Mouse (Mus musculus): Measurements from ENCODE around the gene Uty. TPM values are rescaled to one million over a fixed set of nuclear protein-coding genes. Genes with fewer than 3 reads are reported as not detected.

Gene Uty
- polyA plus RNA-seq (2015; fragmentation: Nextera tagmentation; extraction: Ambion mirVana), result 6.6 and 8.3 TPM in 2 replicates

DNA sequence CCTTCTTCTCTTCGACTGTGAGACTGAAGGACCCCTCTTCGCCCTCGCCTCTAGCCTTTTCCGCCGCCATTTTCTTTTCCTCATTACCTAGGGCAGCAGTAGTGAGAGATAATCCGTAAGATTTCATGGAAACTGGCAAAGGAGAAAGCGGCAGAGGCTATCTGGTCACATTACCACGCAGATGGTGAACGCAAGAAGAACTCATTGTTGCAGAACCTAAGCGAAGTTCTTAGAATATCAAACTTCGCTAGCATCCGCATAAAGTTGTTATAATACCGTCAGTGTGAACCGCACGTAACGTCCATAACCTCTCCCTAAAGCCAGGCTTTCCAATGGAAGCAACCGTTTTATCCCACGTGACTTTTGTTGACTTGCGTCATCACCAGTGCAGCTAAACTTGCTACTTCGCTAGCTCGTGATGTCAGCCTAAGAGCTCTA, at the start of gene Uty:
TSS of gene Uty (minus strand) at position 334 of the 438 bp plus-strand sequence.
- no peaks in the 10 kb centered on the region for H3K9me3 ChIP-seq
- peak within 1 kb of the TSS; percentile 41 for H3K4me3 ChIP-seq
- H3K27ac ChIP-seq, result peak within 1 kb of the TSS; percentile 80
- H3K9ac ChIP-seq, result peak within 1 kb of the TSS; percentile 28; the same call in 1 of the 2 replicates
- H3K27me3 ChIP-seq, result no peaks in the 10 kb centered on the region
- H3K4me1 ChIP-seq, result no peaks in the 10 kb centered on the region
- WGBS, result 0% methylated on average over 21 of the region's 21 CpGs
- ATAC-seq (ENCODE audit: insufficient number of reproducible peaks, low FRiP score, low TSS enrichment, low read depth), result no peak
- H3K4me2 ChIP-seq, result peak within 1 kb of the TSS; percentile 12; the same call in 1 of the 2 replicates
- H3K36me3 ChIP-seq, result no peaks in the 10 kb centered on the region

DNA sequence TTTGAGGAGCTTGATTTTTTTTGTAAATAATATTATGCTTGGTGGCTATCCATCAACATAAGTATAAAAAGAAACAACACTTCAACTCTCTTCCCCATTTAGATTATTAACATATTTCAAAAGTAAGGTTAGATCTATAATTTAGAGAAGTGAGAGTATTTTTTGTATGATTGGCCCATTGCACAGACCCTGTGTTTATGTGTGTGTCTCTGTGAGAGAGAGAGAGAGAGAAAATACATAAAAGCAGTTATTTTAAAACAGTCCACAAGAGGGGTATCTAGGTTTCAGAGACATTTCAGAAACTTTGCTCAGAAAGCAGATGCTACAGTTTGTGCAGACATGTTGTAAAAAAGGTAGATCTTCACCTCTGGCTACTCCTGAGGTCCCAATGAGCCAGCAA, 48.1 kb upstream of the Uty start:
- Histone ChIP-seq H3K27me3 (no peaks in the 10 kb centered on the region), H3K4me3 (no peak overlapping the region), H3K9ac (no peak overlapping the region), H3K4me2 (no peak overlapping the region), H3K36me3 (no peaks in the 10 kb centered on the region), H3K27ac (no peak overlapping the region), H3K4me1 (no peaks in the 10 kb centered on the region), H3K9me3 (no peaks in the 10 kb centered on the region)
- no peak for ATAC-seq (ENCODE audit: insufficient number of reproducible peaks, low FRiP score, low TSS enrichment, low read depth)

DNA sequence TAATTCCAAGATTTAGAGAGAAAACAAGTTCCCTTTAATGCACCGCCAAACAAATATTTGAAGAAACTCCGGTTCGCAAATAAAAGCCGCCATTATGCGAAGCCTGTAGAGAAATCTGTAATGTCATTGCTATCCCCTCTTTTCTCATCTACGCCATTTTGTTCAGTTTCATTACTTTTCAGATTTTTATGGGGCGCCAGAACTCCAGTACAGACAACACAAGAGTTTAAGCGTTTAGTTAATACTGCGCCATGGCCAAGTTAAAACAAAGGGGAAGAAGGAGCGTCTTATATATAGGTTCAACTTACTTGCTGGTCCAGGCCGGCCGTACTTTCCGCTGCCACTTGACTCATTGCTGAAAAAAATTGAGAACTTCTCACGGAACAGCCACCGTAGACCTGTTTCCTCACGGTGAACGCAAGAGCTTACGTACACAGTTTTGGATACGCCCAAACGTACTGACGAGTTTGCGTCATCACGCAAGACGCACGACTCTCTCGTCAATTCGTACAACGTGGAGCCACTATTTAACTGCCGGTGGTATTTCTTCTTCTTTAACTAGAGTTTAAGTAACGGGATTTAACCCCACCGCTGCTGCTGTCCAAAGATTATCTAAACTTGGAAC, 40.7 kb upstream of the Uty start, which contains the start of gene Ddx3y:
TSS of gene Ddx3y (minus strand) at position 459 of the 625 bp plus-strand sequence.
- no peak for ATAC-seq (ENCODE audit: insufficient number of reproducible peaks, low FRiP score, low TSS enrichment, low read depth)
- WGBS, result under 1% methylated on average over 29 of the region's 31 CpGs
- H3K9me3 ChIP-seq, result no peaks in the 10 kb centered on the region

DNA sequence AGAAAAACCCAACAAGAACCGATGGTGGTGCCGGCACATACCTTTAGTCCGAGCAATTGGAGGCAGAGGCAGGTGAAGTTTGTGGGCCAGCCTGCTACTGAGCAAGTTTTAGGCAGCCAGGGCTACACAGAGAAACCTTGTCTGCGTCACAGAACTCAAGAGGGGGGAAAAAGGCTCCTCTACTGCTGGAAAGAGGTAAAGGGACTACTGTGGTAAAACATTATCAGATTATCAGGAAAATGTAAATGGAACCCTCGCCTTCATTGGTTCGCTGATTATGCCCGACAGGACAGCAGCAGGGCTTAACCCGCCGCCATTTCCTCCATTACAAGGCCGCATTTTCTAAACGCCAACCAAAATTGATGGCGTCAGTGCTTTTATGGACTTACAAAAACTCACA, 40.2 kb upstream of the Uty start:
- no peak for ATAC-seq (ENCODE audit: insufficient number of reproducible peaks, low FRiP score, low TSS enrichment, low read depth)
- 0% methylated on average over 11 of the region's 12 CpGs for WGBS

More for the DNA sequence above, 40.7 kb upstream of the Uty start, which contains the start of gene Ddx3y:
- H3K27ac ChIP-seq, result peak within 1 kb of the TSS; percentile 82
- no peaks in the 10 kb centered on the region for H3K36me3 ChIP-seq
- H3K4me2 ChIP-seq, result no peak within 1 kb of the TSS
- H3K4me3 ChIP-seq, result peak within 1 kb of the TSS; percentile 42
- no peaks in the 10 kb centered on the region for H3K4me1 ChIP-seq
- no peak within 1 kb of the TSS for H3K9ac ChIP-seq
- no peaks in the 10 kb centered on the region for H3K27me3 ChIP-seq

DNA sequence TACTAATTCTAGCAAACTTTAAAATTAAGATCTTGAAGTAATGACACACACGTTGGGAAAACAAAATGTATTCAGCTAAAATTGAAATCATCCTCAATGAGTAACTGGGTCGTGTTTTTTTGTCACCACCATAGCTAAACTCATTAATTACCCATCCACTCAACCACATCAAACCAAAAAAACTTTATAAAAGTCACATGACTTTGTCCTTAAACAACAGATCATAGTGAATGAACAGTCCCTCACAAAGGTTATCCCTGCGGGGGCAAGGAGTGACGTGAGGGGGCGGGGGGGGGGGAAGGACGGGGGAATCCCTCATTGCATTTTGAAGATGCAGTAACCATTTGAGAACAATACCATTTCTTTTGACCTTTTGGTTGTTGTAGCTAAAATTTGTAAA, 558 bp upstream of the Uty start:
- 42% methylated on average over 5 of the region's 6 CpGs for WGBS
- Histone ChIP-seq H3K4me2 (no peak overlapping the region), H3K27me3 (no peaks in the 10 kb centered on the region), H3K9ac (no peak overlapping the region), H3K9me3 (no peaks in the 10 kb centered on the region), H3K4me1 (no peaks in the 10 kb centered on the region), H3K27ac (no peak overlapping the region), H3K4me3 (peak overlapping the region; percentile 41), H3K36me3 (no peaks in the 10 kb centered on the region)
- ATAC-seq (ENCODE audit: insufficient number of reproducible peaks, low FRiP score, low TSS enrichment, low read depth), result no peak

More for the DNA sequence above, 40.2 kb upstream of the Uty start:
- no peaks in the 10 kb centered on the region for H3K4me1 ChIP-seq
- no peak overlapping the region for H3K9ac ChIP-seq
- no peaks in the 10 kb centered on the region for H3K27me3 ChIP-seq
- no peaks in the 10 kb centered on the region for H3K36me3 ChIP-seq
- no peak overlapping the region for H3K4me2 ChIP-seq
- H3K9me3 ChIP-seq, result no peaks in the 10 kb centered on the region
- peak overlapping the region; percentile 42 for H3K4me3 ChIP-seq
- H3K27ac ChIP-seq, result peak overlapping the region; percentile 82

DNA sequence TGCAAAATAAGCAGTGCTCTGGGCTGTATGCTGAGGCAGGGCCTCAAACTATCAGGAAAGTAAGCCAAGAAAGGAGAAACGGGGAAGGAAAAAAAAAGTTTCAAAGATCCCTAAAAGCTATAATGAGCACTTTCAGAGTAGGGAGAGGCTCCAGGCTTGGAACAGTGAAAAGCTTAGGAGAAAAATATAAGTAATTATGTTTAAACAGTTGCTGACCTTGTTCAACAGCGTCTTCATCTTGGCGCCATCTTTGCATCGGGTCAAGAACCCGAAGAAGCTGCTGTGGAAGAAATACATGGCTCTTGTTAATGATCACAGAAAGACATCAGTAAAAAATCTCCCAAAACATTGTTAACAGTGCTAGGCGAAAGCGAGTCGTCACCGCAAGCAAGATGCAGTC, 619 bp downstream of the Uty start:
- Histone ChIP-seq H3K9me3 (no peaks in the 10 kb centered on the region), H3K4me1 (no peaks in the 10 kb centered on the region), H3K4me3 (peak overlapping the region; percentile 41), H3K27ac (peak overlapping the region; percentile 80), H3K27me3 (no peaks in the 10 kb centered on the region), H3K4me2 (no peak overlapping the region; the same call in 1 of the 2 replicates), H3K9ac (peak overlapping the region; percentile 28; the same call in 1 of the 2 replicates), H3K36me3 (no peaks in the 10 kb centered on the region)
- no peak for ATAC-seq (ENCODE audit: insufficient number of reproducible peaks, low FRiP score, low TSS enrichment, low read depth)
- WGBS, result 1% methylated on average over 8 of the region's 9 CpGs

DNA sequence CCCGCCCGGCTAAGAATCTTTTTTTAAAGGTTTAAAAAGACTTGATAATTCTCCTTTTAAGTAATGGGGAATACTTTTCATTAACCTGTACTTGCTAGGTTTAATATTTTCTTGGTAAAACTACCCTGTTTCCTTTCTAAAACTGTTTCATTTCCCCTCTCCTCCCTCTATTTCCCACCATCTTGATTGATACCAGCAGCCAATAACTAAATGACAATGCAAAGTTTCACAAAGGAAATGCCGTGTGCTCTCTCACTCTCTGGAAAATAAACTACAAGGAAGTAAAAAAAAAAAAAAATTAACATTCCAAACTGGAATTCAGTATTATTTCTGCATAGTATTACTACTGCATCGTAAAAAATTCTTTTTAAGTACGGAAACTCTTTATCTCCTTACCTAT, 1.1 kb downstream of the Uty start:
- no peaks in the 10 kb centered on the region for H3K36me3 ChIP-seq
- peak overlapping the region; percentile 41 for H3K4me3 ChIP-seq
- H3K4me1 ChIP-seq, result no peaks in the 10 kb centered on the region
- H3K27me3 ChIP-seq, result no peaks in the 10 kb centered on the region
- H3K9ac ChIP-seq, result no peak overlapping the region
- H3K9me3 ChIP-seq, result no peaks in the 10 kb centered on the region
- WGBS, result 51% methylated on average over 5 of the region's 5 CpGs
- ATAC-seq (ENCODE audit: insufficient number of reproducible peaks, low FRiP score, low TSS enrichment, low read depth), result no peak
- H3K27ac ChIP-seq, result no peak overlapping the region
- peak overlapping the region; percentile 12; the same call in 1 of the 2 replicates for H3K4me2 ChIP-seq

DNA sequence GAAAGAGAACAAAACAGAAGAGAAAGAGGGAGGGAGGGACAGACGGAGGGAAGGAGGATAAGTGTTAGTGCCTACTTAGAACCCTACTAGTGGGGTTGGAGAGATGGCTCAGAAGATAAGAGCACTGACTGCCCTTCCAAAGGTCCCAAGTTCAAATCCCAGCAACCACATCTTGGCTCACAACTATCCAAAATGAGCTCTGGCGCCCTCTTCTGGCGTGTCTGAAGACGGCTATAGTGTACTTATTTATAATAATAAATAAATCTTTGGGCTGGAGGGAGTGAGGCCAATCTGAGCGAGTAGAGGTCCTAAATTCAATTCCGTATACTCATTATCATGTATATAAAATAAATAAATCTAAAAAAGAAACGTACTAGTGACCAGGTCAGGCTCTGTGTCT, 25.6 kb downstream of the Uty start:
- ATAC-seq (ENCODE audit: insufficient number of reproducible peaks, low FRiP score, low TSS enrichment, low read depth), result no peak
- H3K4me1 ChIP-seq, result no peaks in the 10 kb centered on the region
- 83% methylated on average over 6 of the region's 7 CpGs for WGBS

DNA sequence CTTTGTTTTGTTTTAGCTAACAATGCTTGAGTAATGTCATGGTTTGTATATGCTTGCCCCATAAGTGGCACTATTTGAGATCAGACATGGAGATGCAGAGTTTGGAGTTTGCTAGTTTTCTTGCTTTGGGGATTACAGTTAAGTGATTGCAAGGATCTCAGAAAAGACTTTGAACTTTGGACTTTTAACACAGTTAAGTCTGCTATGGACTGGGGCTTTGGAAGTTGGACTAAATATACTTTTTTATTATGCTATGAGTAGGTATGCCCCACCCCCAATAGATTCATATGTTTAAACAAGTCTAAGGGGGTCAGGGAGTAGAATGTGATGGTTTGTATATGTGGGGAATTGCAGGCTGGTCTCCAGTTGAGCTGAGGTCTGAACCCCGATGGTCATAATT, 67.1 kb downstream of the Uty start:
- Histone ChIP-seq H3K9ac (no peak overlapping the region), H3K27ac (no peak overlapping the region), H3K9me3 (no peaks in the 10 kb centered on the region), H3K4me3 (no peak overlapping the region), H3K36me3 (no peaks in the 10 kb centered on the region), H3K4me2 (no peak overlapping the region), H3K4me1 (no peaks in the 10 kb centered on the region), H3K27me3 (no peaks in the 10 kb centered on the region)
- 100% methylated on average over 1 of the region's 1 CpGs for WGBS
- ATAC-seq (ENCODE audit: insufficient number of reproducible peaks, low FRiP score, low TSS enrichment, low read depth), result no peak

More for the DNA sequence above, 25.6 kb downstream of the Uty start:
- Histone ChIP-seq H3K27ac (no peak overlapping the region), H3K27me3 (no peaks in the 10 kb centered on the region), H3K9ac (no peak overlapping the region), H3K4me2 (no peak overlapping the region), H3K4me3 (no peak overlapping the region), H3K9me3 (no peaks in the 10 kb centered on the region), H3K36me3 (no peaks in the 10 kb centered on the region)

DNA sequence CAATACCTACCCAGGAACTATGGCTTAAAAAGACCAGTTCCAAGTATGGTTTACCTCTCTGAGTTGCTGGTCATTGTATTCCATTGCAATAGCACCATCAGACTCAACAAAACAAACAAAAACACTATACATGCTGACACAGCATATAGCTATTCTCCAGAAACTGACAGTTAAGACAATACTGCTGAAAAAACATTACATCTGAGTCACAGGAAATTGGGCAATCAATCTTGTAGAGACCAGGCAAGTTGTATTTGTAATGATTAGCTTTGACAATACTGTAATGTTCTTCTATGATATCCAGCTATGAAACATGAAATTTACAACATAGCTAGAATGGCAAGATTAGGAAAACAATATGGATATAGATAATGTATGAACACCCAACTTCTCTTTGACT, 82.5 kb downstream of the Uty start:
- Histone ChIP-seq H3K4me2 (no peak overlapping the region), H3K27me3 (no peaks in the 10 kb centered on the region), H3K27ac (no peak overlapping the region), H3K4me1 (no peaks in the 10 kb centered on the region), H3K9me3 (no peaks in the 10 kb centered on the region), H3K36me3 (no peaks in the 10 kb centered on the region), H3K9ac (no peak overlapping the region), H3K4me3 (no peak overlapping the region)
- ATAC-seq (ENCODE audit: insufficient number of reproducible peaks, low FRiP score, low TSS enrichment, low read depth), result no peak

DNA sequence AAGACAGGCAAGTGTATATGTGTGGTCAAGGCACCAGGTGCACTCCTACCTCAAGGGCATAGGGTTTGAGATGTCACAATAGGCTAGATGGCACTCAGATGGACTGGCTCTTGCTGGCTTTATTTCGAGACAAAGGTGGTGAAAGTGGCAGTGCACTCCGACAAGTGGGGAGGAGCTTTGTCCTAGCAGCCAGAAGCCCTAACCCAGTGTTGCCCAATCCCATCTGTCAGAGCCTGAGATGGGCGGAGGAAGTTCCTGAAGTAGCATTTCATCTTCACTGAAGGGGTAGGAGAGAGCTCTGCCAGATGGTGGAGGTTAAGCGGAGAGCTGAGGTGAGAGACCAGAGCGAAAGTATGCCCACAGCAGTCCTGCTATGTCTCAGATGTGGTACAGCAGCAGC, 129.4 kb downstream of the Uty start:
- no peak for ATAC-seq (ENCODE audit: insufficient number of reproducible peaks, low FRiP score, low TSS enrichment, low read depth)
- no peak overlapping the region for H3K4me3 ChIP-seq
- no peaks in the 10 kb centered on the region for H3K36me3 ChIP-seq
- H3K4me2 ChIP-seq, result no peak overlapping the region
- WGBS, result 91% methylated on average over 5 of the region's 5 CpGs
- no peaks in the 10 kb centered on the region for H3K27me3 ChIP-seq
- H3K9ac ChIP-seq, result no peak overlapping the region
- H3K9me3 ChIP-seq, result no peaks in the 10 kb centered on the region
- no peak overlapping the region for H3K27ac ChIP-seq
- no peaks in the 10 kb centered on the region for H3K4me1 ChIP-seq

DNA sequence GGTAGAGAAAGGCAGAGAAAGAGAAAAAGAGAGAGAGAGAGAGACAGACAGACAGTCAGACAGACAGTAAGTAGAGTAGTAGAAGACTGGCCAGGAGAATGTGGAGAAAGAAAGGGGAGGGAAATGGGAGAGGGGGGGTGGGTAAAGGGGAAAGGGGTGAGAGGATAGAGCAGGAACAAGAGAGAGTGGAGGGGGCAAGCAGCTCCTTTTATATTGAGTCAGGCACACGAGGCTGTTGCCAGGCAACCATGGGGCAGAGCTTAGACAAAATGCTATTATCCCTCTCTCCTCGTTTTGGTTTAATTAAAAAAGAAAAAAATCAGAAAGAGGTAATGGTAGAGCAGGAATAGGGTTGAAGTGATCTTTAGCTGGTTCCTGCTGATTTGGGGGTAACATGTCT, 131.5 kb downstream of the Uty start:
- Histone ChIP-seq H3K4me1 (no peaks in the 10 kb centered on the region), H3K9me3 (no peaks in the 10 kb centered on the region)
- ATAC-seq (ENCODE audit: insufficient number of reproducible peaks, low FRiP score, low TSS enrichment, low read depth), result no peak

More for the DNA sequence above, 131.5 kb downstream of the Uty start:
- WGBS, result 65% methylated on average over 2 of the region's 2 CpGs
- H3K27ac ChIP-seq, result no peak overlapping the region
- H3K9ac ChIP-seq, result no peak overlapping the region
- no peaks in the 10 kb centered on the region for H3K27me3 ChIP-seq
- H3K4me3 ChIP-seq, result no peak overlapping the region
- H3K4me2 ChIP-seq, result no peak overlapping the region
- no peaks in the 10 kb centered on the region for H3K36me3 ChIP-seq

Data from limb, embryonic 15.5 days (tissue).